Mouse (Mus musculus) erythroblast, embryonic 14.5 days (primary cell): Measurements from ENCODE around the gene H2al1e.

Experiments
- GATA1 ChIP-seq: IDR thresholded peaks from 2 replicates; pipeline ENCODE4 v1.6.1; 2012; ENCODE audit warnings: low read length, inconsistent platforms, mixed read lengths
- TAL1 ChIP-seq: IDR thresholded peaks from 3 replicates; pipeline ENCODE4 v1.6.1; 2012; ENCODE audit warnings: low read length, inconsistent platforms, mixed read lengths

DNA sequence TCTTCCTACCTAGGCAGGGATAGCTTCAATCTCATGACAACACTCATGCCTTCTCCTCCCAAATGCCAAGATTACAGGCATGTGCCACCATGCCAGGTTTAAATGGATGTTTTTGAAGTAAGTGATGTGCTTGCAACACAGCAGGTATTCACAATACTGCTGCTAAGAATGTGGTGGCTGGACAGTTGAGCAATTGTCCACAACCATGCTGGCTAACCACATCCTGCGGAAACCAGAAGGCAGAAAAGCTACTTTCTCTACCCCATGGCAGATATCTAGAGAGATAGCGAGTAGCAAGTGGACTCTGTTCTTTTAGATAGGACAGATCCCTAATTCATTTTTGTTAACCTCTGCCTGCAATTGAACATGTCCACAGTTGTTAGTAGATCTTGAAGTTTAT, 49.5 kb downstream of the H2al1e start:
- no peak for TF ChIP-seq GATA1
- TF ChIP-seq TAL1: no peak
